Mouse (Mus musculus) yolk sac, embryonic 10.5 days (tissue): ENCODE measurements around the gene Brk1.

ENCODE experiments used
- DNase-seq: peaks from one replicate; pipeline ENCODE4 v3.0.0-alpha.2; 2017; ENCODE audit warnings: low spot score

Brk1 gene

DNA sequence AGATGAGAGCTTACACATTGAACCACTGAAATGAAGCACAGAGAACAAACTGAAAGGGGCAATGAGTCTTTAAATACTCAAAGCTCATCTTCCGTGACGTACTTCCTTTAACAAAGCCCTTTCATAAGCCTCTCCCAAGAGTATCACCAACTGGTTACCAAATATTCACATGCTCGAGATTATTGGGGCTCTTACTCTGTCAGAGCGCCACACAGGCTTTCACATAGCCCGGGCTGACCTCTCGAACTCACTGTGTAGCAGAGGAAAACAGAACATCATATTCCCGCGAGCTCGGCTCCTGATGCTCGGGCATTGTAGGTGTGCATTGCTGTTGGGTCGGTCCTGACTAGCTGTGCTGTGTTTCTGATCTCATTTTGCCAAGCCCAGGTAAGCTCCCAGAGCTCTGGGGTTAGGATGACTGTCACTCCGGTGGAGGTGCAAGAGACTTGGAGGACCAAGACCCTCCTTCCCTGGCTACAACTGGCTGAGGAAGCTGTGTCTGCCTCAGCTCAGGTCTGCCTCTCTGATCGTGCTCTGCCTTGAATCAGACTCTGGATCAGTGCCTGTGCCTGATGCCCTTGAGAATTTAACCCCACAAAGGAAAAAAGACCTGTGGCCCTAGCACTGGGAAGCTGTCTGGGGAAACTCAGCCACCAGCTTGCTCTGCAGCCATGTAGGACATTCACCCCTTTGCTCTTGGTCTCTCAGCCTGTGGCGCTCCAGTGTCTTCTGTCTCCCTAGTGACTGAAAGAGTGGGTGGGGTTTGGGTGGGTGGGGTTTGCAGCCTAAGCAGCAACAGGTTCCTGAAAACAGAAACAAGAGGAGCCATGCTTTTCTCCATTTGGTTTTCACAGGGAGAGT is 56.1 kb downstream of the Brk1 start:
- no peak for DNase-seq

DNA sequence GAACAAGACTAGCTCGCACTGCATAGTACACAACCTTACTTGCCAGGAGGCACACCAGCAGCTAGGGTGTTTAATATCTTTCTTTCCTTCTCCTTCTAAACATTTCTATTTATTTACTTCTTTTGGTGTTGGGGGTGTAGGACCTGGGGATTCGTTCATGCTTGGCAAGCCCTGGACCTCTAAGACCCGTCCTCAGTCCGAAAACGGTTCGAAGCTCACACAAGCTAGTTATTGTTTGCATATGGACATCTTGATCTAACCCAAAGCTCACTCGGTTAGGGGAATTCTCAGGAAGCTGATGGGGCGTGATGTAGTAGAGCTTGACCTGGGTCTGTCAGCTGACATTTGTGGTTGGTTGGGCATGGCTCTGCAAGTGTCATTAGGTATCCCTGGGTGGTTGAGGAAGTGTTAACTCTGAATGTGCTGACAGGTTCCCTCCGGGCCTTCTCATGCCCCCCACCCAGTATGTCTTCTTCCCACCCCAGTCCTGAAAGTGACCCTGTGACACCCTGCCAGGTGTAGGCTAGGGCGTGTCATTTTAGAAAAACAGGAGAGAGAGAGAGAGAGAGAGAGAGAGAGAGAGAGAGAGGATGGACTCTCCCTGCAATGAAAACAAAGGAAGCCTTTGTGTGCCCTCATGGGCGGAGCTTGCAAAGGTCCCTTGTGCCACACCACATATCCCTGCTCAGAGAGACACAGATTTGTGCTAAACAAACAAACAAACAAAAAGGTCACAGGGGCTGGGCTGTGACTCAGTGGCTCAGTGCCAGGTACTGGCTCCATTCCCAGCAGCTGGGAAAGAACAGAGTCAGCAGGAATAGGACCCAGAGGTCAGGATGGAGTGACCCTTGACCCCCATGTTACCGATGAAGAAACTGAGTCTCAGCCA is 57.0 kb downstream of the Brk1 start:
- DNase-seq: peak; percentile 78

- DNase-seq: no peak
Observed at GRCm38 (mm10) chr6:113662964-113663700, 58.6 kb downstream of the Brk1 start.

DNA sequence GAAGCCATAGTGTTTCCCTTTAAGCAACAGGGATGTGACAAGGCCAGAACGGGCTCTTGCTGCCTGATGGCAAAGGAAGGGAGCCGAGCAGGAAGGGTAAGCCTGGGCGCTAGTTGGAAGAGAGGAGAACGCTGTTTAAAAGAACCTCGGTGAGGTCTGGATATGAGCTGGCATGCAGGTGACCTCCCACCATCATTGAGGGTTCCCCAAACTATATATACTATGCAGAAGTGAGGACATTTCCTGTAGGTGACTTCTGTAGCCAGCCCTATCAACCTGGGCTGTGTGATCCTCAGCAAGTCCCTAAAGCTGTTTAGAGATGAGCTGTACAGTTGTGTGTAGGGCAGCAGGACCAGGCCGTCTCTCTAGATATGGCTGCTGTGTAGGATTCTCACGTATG is 59.7 kb downstream of the Brk1 start:
- DNase-seq: no peak
